Mouse (Mus musculus): ENCODE measurements around the gene Epb41l1.

DNA sequence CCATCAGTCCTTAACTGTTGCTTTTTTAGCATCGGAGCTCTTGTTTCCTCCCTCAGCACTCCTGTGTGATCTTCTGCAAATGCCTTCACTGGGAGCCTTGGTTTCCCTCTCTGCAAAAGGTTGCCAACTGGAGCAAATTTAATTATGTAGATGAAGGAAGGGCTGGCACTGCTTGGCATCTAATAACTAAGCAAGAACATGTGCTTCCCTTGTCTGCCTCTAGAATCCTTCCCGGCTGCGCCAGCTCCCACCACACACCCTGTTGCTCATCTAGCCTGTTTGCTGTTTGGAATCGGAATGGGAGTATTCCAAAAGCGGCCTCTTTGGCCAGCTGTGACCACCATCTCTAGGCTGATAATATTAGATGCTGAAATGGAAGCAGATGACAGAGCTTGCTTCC is 98.9 kb downstream of the Epb41l1 start:
- TF ChIP-seq CTCF (IDR thresholded peaks at IDR 0.05; ENCODE audit: low read depth) (no peak), EP300 (IDR thresholded peaks at IDR 0.05; ENCODE audit: low read depth) (no peak)

Data from liver, postnatal 0 days (tissue).